Mouse (Mus musculus): Measurements from ENCODE around the gene Camta2.

DNA sequence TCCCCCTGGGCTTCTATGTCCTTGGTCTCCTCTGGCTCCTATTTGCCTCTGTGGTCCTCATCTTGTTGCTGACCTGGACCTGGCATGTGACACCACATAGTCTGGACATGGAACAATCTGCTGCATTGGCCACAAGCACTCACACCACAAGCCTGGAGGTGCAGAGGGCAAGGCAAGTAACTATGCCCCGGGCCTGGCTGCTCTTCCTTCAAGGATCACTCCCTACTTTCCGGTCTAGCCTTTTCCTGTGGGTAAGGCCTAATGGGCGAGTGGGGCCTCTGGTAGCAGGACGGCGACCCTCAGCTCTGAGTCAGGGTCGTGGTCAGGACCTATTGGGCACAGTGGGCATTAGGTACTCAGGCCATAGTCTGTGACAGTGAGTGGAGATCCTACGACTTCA, 46.7 kb downstream of the Camta2 start:
- TF ChIP-seq POLR2A (IDR thresholded peaks at IDR 0.05; ENCODE audit: insufficient read depth, low read depth, low read length) = no peak
- TF ChIP-seq CTCF (IDR thresholded peaks at IDR 0.05) = no peak
- TF ChIP-seq EP300 (IDR thresholded peaks at IDR 0.05; ENCODE audit: insufficient read depth, low read depth, low read length) = no peak
